Mouse (Mus musculus) cerebellum, adult 2 months (tissue): ENCODE data around the gene Ap1g2. TPM values are rescaled to one million over a fixed set of nuclear protein-coding genes. Genes with fewer than 3 reads are reported as not detected.

Experiments used
- DNase-seq, 2 experiments: peaks; one replicate each; pipeline ENCODE4 v3.0.0; 2021
- H3K27ac ChIP-seq: fragments of 200-500 bp; 2 replicates; pipeline ENCODE4 v1.5.1; 2012; ENCODE audit warnings: low read length, control low read depth, inconsistent platforms; ENCODE audit not compliant: insufficient read depth
- H3K27me3 ChIP-seq: fragments of 200-500 bp; 2 replicates; pipeline ENCODE4 v1.6.1; 2012; ENCODE audit warnings: inconsistent platforms, mild to moderate bottlenecking, low read length, moderate library complexity; ENCODE audit not compliant: control insufficient read depth, insufficient read depth
- H3K4me1 ChIP-seq: fragments of 200-500 bp; 2 replicates; pipeline ENCODE4 v1.6.1; 2011; ENCODE audit warnings: low read length; ENCODE audit not compliant: control insufficient read depth, insufficient read depth
- H3K4me3 ChIP-seq: fragments of 200-500 bp; replicated peaks from 2 replicates; pipeline ENCODE3; 2011; ENCODE audit warnings: mild to moderate bottlenecking, low read depth, low read length, control low read depth; ENCODE audit not compliant: insufficient read depth
- CTCF ChIP-seq: fragments of 200-500 bp; IDR thresholded peaks from 2 replicates; pipeline ENCODE4 v1.5.1; 2011; ENCODE audit warnings: low read depth, mild to moderate bottlenecking, control low read depth, low read length, moderate library complexity, borderline replicate concordance; ENCODE audit not compliant: insufficient read depth
- POLR2A ChIP-seq: fragments of 200-500 bp; IDR thresholded peaks from 2 replicates; pipeline ENCODE4 v1.6.1; 2011; ENCODE audit warnings: low read length, control low read depth, borderline replicate concordance; ENCODE audit not compliant: insufficient read depth
- WGBS: fragments of 180-500 bp; shearing (Covaris S2); methylation state at CpG from one replicate; pipeline ENCODE4 v1.1.7; 2018; 5-methylcytosine and 5-hydroxymethylcytosine counted together
- polyA plus RNA-seq: library from polyadenylated mRNA; depleted of rRNA; stranded (reverse); fragments of >200 nt; gene quantifications from 2 replicates; pipeline ENCODE4 v1.2.3, GENCODE M21; 2012

Ap1g2 gene
- polyA plus RNA-seq, 1 experiment, result 19.1 TPM

- H3K27ac ChIP-seq, result peak within 1 kb of the TSS; percentile 99
- 3% methylated on average over 21 of the region's 21 CpGs for WGBS
- DNase-seq, result peak; percentile 88
- H3K4me1 ChIP-seq, result peaks cover 34% of the 10 kb centered on the region
- H3K4me3 ChIP-seq, result peak within 1 kb of the TSS; percentile 99
- TF ChIP-seq CTCF (0 out of 2 replicates have a peak, but pooled peaks have one; percentile 0), POLR2A (peak; percentile 90; the same call in 1 of the 2 replicates)
- H3K27me3 ChIP-seq, result no peaks in the 10 kb centered on the region
These were observed 10.2 kb upstream of the Ap1g2 start, which contains the start of gene Jph4 for GRCm38 (mm10) chr14:55116425-55117200. Gene Jph4 (minus strand): TSS chr14:55116935.

GRCm38 (mm10) chr14:55115846-55116245, 9.5 kb upstream of the Ap1g2 start:
- TF ChIP-seq POLR2A (no peak), CTCF (no peak)
- WGBS, result under 1% methylated on average over 8 of the region's 8 CpGs
- DNase-seq, result peak; percentile 61 to 69
- Histone ChIP-seq H3K27ac (peak overlapping the region; percentile 98), H3K4me1 (peaks cover 35% of the 10 kb centered on the region), H3K4me3 (peak overlapping the region; percentile 99), H3K27me3 (no peaks in the 10 kb centered on the region)

- H3K27me3 ChIP-seq, result no peaks in the 10 kb centered on the region
- peak; percentile 84 to 85 for DNase-seq
- H3K4me1 ChIP-seq, result peaks cover 40% of the 10 kb centered on the region
- under 1% methylated on average over 76 of the region's 78 CpGs for WGBS
- TF ChIP-seq POLR2A (0 out of 2 replicates have a peak, but pooled peaks have one; percentile 9), CTCF (peak; percentile 39; the same call in 1 of the 2 replicates)
- peak overlapping the region; percentile 98 for H3K27ac ChIP-seq
- H3K4me3 ChIP-seq, result peak overlapping the region; percentile 99
These were observed 8.6 kb upstream of the Ap1g2 start for GRCm38 (mm10) chr14:55114759-55115701.

GRCm38 (mm10) chr14:55113975-55114645, 7.7 kb upstream of the Ap1g2 start:
- DNase-seq, result peak; percentile 75 to 82
- H3K27me3 ChIP-seq, result no peaks in the 10 kb centered on the region
- H3K4me3 ChIP-seq, result peak overlapping the region; percentile 99
- 7% methylated on average over 26 of the region's 26 CpGs for WGBS
- H3K27ac ChIP-seq, result peak overlapping the region; percentile 70
- H3K4me1 ChIP-seq, result peaks cover 46% of the 10 kb centered on the region
- peak; percentile 27; the same call in 1 of the 2 replicates for TF ChIP-seq POLR2A
- peak; percentile 38; the same call in 1 of the 2 replicates for TF ChIP-seq CTCF

GRCm38 (mm10) chr14:55113351-55113974, 7.1 kb upstream of the Ap1g2 start:
- Histone ChIP-seq H3K4me3 (peak overlapping the region; percentile 11), H3K27me3 (no peaks in the 10 kb centered on the region), H3K4me1 (peaks cover 47% of the 10 kb centered on the region), H3K27ac (peak overlapping the region; percentile 70)
- WGBS, result 49% methylated on average over 51 of the region's 51 CpGs
- DNase-seq, result peak; percentile 51 to 64
- no peak for TF ChIP-seq POLR2A
- no peak for TF ChIP-seq CTCF

GRCm38 (mm10) chr14:55111720-55112119, 5.3 kb upstream of the Ap1g2 start:
- Histone ChIP-seq H3K27me3 (no peaks in the 10 kb centered on the region), H3K4me1 (peaks cover 49% of the 10 kb centered on the region), H3K4me3 (no peak overlapping the region), H3K27ac (no peak overlapping the region)
- TF ChIP-seq POLR2A (no peak), CTCF (no peak)
- WGBS, result 32% methylated on average over 2 of the region's 2 CpGs
- peak; percentile 59 to 74 for DNase-seq
